Mouse (Mus musculus) embryonic facial prominence, embryonic 15.5 days (tissue): ENCODE measurements at regions not wholly inside any gene's neighbourhood (a gene's known extent, or its start where the extent isn't known, plus 50 kb on each side); places are given as distances from the start of the nearest gene placed in this dataset.

Source experiments
- ATAC-seq: fragments of 200-750 bp; cut with Nextera tagmentation; 2 replicates; pipeline ENCODE4 v1.8.0; 2017; ENCODE audit warnings: low read depth, moderate TSS enrichment; ENCODE audit not compliant: insufficient number of reproducible peaks, low FRiP score, low TSS enrichment
- H3K27ac ChIP-seq: fragments of 300-500 bp; sonication (generic); replicated peaks from 2 replicates; pipeline ENCODE4 v1.5.1; 2015; ENCODE audit warnings: mild to moderate bottlenecking, inconsistent platforms
- H3K27me3 ChIP-seq: fragments of 300-500 bp; sonication (generic); 2 replicates; pipeline ENCODE4 v1.6.1; 2015; ENCODE audit warnings: inconsistent platforms
- H3K36me3 ChIP-seq: fragments of 300-500 bp; sonication (generic); 2 replicates; pipeline ENCODE4 v1.6.1; 2015; ENCODE audit warnings: mild to moderate bottlenecking, inconsistent platforms
- H3K4me1 ChIP-seq: fragments of 300-500 bp; sonication (generic); 2 replicates; pipeline ENCODE4 v1.6.1; 2015; ENCODE audit warnings: inconsistent platforms
- H3K4me2 ChIP-seq: fragments of 300-500 bp; sonication (generic); replicated peaks from 2 replicates; pipeline ENCODE4 v1.6.1; 2015; ENCODE audit warnings: mild to moderate bottlenecking, inconsistent platforms
- H3K4me3 ChIP-seq: fragments of 300-500 bp; sonication (generic); replicated peaks from 2 replicates; pipeline ENCODE4 v1.5.1; 2015; ENCODE audit warnings: mild to moderate bottlenecking, inconsistent platforms
- H3K9ac ChIP-seq: fragments of 300-500 bp; sonication (generic); 2 replicates; pipeline ENCODE4 v1.6.1; 2015; ENCODE audit warnings: inconsistent platforms
- H3K9me3 ChIP-seq: fragments of 300-500 bp; sonication (generic); replicated peaks from 2 replicates; pipeline ENCODE4 v1.6.1; 2016; ENCODE audit warnings: inconsistent platforms
- WGBS: fragments of 180-500 bp; shearing (Covaris S2); methylation state at CpG from one replicate; pipeline ENCODE4 v1.1.7; 2015; 5-methylcytosine and 5-hydroxymethylcytosine counted together

GRCm38 (mm10) chr7:58310096-58310495 is 345.9 kb upstream of the Atp10a start:
- H3K27me3 ChIP-seq = no peaks in the 10 kb centered on the region
- no peaks in the 10 kb centered on the region for H3K4me1 ChIP-seq
- H3K4me3 ChIP-seq = no peak overlapping the region
- H3K36me3 ChIP-seq = no peaks in the 10 kb centered on the region
- no peaks in the 10 kb centered on the region for H3K9me3 ChIP-seq
- H3K27ac ChIP-seq = no peak overlapping the region
- ATAC-seq = no peak
- 73% methylated on average over 2 of the region's 2 CpGs for WGBS
- no peak overlapping the region for H3K4me2 ChIP-seq
- H3K9ac ChIP-seq = no peak overlapping the region

GRCm38 (mm10) chr7:58322381-58322780 is 333.6 kb upstream of the Atp10a start:
- Histone ChIP-seq H3K27me3 (no peaks in the 10 kb centered on the region), H3K9ac (no peak overlapping the region), H3K4me3 (no peak overlapping the region), H3K4me2 (no peak overlapping the region), H3K27ac (no peak overlapping the region), H3K36me3 (no peaks in the 10 kb centered on the region), H3K9me3 (no peaks in the 10 kb centered on the region), H3K4me1 (no peaks in the 10 kb centered on the region)
- WGBS = 47% methylated on average over 1 of the region's 1 CpGs
- ATAC-seq = no peak

GRCm38 (mm10) chr7:58367384-58367783 is 288.6 kb upstream of the Atp10a start:
- no peaks in the 10 kb centered on the region for H3K27me3 ChIP-seq
- no peaks in the 10 kb centered on the region for H3K36me3 ChIP-seq
- WGBS = 67% methylated on average over 1 of the region's 1 CpGs
- H3K4me1 ChIP-seq = no peaks in the 10 kb centered on the region
- no peak for ATAC-seq
- no peaks in the 10 kb centered on the region for H3K9me3 ChIP-seq
- H3K27ac ChIP-seq = no peak overlapping the region
- no peak overlapping the region for H3K4me2 ChIP-seq
- H3K4me3 ChIP-seq = no peak overlapping the region
- H3K9ac ChIP-seq = no peak overlapping the region

DNA sequence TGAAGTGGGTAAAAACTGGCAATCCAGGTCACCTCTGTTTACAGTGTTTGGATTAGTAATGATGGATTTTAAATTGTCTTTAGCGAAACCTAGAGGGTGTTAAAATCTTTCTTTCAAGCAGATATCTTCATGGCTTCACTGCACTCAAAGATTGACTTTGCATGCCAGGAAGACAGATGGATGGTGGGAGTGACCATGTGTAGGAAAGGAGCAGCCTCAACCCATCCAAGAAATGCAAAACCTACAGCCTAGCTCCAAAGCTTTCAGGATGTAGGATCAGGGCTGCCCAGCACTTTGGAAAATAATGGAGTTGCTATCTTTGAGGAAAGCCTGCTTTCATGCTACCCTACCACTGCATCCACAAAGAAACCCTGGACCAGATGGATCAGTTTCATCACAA is 272.6 kb upstream of the Atp10a start:
- WGBS = 71% methylated on average over 1 of the region's 1 CpGs
- no peak overlapping the region for H3K4me3 ChIP-seq
- no peaks in the 10 kb centered on the region for H3K36me3 ChIP-seq
- no peak overlapping the region for H3K9ac ChIP-seq
- no peaks in the 10 kb centered on the region for H3K9me3 ChIP-seq
- ATAC-seq = no peak
- H3K27me3 ChIP-seq = no peaks in the 10 kb centered on the region
- H3K4me1 ChIP-seq = no peaks in the 10 kb centered on the region
- H3K4me2 ChIP-seq = no peak overlapping the region
- H3K27ac ChIP-seq = no peak overlapping the region

DNA sequence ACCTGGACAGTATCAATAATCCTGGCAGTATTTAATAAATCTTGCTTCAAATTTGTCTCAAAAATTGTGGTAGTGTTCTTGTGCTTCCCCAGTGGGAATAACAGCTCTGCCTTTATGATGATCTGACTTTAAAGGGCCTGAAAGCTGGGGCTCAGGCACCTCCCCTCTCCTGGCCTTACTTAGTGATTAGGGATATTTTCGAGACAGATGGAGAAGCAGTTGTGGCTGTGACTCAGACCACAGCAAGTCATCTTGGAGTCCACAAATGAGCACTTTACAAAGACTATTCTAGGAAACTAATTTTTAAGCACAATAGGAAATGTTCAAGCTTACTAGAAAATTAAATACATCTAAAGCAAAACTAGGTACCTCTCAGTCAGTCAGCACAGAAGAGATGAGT is 267.6 kb upstream of the Atp10a start:
- no peaks in the 10 kb centered on the region for H3K4me1 ChIP-seq
- H3K27ac ChIP-seq = no peak overlapping the region
- H3K9ac ChIP-seq = no peak overlapping the region
- H3K36me3 ChIP-seq = no peaks in the 10 kb centered on the region
- no peak for ATAC-seq
- H3K27me3 ChIP-seq = no peaks in the 10 kb centered on the region
- WGBS = 49% methylated on average over 1 of the region's 1 CpGs
- no peak overlapping the region for H3K4me2 ChIP-seq
- H3K4me3 ChIP-seq = no peak overlapping the region
- no peaks in the 10 kb centered on the region for H3K9me3 ChIP-seq

DNA sequence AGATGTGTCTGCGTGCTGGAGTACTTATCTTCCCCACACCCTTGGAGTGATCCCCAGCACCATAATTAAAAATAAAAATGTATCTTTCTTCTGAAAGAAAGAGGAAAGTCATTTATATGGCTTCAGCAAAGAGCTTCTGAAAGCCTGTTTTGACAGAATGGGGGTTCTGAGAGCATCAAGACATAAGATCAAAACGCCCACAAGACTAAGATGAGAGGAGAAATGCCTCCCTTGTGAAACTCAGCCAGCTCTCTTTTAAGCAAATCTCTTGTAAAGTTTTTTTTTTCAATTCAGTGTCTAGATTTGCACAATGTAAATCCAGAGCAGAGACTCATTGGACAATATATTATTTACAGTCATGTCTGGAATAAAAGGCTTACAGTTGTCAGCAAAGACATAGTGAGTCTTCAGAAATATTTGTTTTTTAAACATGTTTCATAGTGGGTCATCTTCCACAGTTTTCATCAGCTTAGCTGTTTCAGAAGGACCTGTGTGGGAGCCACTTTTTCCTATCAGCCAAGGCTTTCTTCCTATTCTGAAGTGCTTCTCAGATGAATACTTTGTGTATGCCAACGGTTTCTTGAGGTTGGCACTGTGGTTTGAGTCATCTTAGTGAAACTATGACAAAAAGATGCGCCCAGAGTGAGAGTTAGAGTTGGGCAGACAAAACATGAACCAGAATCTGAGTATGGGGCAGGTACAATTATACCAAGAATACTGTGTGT is 263.4 kb upstream of the Atp10a start:
- H3K4me1 ChIP-seq = no peaks in the 10 kb centered on the region
- no peak overlapping the region for H3K4me3 ChIP-seq
- 69% methylated on average over 4 of the region's 4 CpGs for WGBS
- no peak for ATAC-seq
- H3K9ac ChIP-seq = no peak overlapping the region
- no peak overlapping the region for H3K4me2 ChIP-seq
- H3K27me3 ChIP-seq = no peaks in the 10 kb centered on the region
- no peaks in the 10 kb centered on the region for H3K36me3 ChIP-seq
- H3K27ac ChIP-seq = no peak overlapping the region
- no peaks in the 10 kb centered on the region for H3K9me3 ChIP-seq

DNA sequence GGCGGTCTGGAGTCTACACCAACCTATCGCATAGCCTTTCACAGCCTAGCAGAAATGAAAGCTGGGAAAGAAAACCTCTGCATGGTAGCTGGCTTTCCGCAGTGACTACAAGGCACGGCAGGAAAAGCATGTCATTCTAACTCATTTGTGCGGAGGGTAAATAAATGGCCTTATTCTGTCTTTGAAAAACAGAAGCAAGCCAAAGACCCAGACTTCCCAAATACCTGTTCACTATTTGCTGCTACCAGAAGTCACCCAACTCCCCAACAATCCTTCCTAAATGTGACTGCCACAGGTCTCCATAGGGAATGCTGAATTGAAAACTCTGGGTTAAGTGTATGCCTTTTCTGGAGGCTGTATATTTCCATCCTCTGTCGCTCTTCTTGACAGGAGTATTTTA is 258.0 kb upstream of the Atp10a start:
- H3K4me2 ChIP-seq = peak overlapping the region; percentile 53
- ATAC-seq = no peak
- no peaks in the 10 kb centered on the region for H3K27me3 ChIP-seq
- H3K4me3 ChIP-seq = peak overlapping the region; percentile 63
- H3K9ac ChIP-seq = no peak overlapping the region
- H3K4me1 ChIP-seq = peaks cover 10% of the 10 kb centered on the region; the same call in 1 of the 2 replicates
- no peaks in the 10 kb centered on the region for H3K9me3 ChIP-seq
- WGBS = 11% methylated on average over 6 of the region's 6 CpGs
- peak overlapping the region; percentile 87 for H3K27ac ChIP-seq
- H3K36me3 ChIP-seq = no peaks in the 10 kb centered on the region

- Histone ChIP-seq H3K4me3 (peak overlapping the region; percentile 63), H3K4me1 (peaks cover 10% of the 10 kb centered on the region; the same call in 1 of the 2 replicates), H3K27me3 (no peaks in the 10 kb centered on the region), H3K36me3 (no peaks in the 10 kb centered on the region), H3K9ac (peak overlapping the region; percentile 26; the same call in 1 of the 2 replicates), H3K27ac (peak overlapping the region; percentile 87), H3K4me2 (peak overlapping the region; percentile 53), H3K9me3 (no peaks in the 10 kb centered on the region)
- ATAC-seq = no peak
- under 1% methylated on average over 9 of the region's 9 CpGs for WGBS
Measured at GRCm38 (mm10) chr7:58398558-58399144, 257.3 kb upstream of the Atp10a start.

DNA sequence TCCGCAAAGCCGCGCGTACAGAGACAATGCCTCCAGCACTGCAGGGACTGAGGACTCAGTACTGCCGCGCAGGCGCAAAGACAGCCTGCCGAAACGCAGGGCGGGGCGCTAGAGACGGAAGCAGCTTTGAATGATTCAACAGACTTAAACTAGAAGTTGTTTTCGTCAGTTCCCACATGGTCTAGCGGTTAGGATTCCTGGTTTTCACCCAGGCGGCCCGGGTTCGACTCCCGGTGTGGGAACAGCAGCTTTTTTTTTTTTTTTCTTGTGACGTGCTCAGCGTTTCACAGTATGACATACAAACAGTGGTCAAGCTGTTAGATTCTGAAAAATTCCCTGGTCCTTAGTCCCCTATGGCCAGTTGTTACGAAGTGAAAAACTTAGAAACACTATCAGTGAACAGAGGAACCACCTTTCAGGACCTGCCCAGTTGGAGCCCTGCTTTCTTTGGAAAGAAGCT is 256.8 kb upstream of the Atp10a start:
- no peaks in the 10 kb centered on the region for H3K9me3 ChIP-seq
- peak; percentile 97 for ATAC-seq
- H3K4me3 ChIP-seq = peak overlapping the region; percentile 63
- no peaks in the 10 kb centered on the region for H3K27me3 ChIP-seq
- H3K4me2 ChIP-seq = peak overlapping the region; percentile 53
- peaks cover 10% of the 10 kb centered on the region; the same call in 1 of the 2 replicates for H3K4me1 ChIP-seq
- peak overlapping the region; percentile 42 for H3K9ac ChIP-seq
- H3K27ac ChIP-seq = peak overlapping the region; percentile 87
- 0% methylated on average over 21 of the region's 21 CpGs for WGBS
- no peaks in the 10 kb centered on the region for H3K36me3 ChIP-seq

- Histone ChIP-seq H3K9ac (peak overlapping the region; percentile 42), H3K9me3 (no peaks in the 10 kb centered on the region), H3K4me1 (peaks cover 10% of the 10 kb centered on the region; the same call in 1 of the 2 replicates), H3K4me3 (peak overlapping the region; percentile 63), H3K4me2 (peak overlapping the region; percentile 53), H3K27ac (peak overlapping the region; percentile 71), H3K36me3 (no peaks in the 10 kb centered on the region), H3K27me3 (no peaks in the 10 kb centered on the region)
- WGBS = 17% methylated on average over 5 of the region's 5 CpGs
- no peak for ATAC-seq
Measured at GRCm38 (mm10) chr7:58399651-58400050, 256.3 kb upstream of the Atp10a start.

- no peak overlapping the region for H3K27ac ChIP-seq
- no peaks in the 10 kb centered on the region for H3K9me3 ChIP-seq
- no peak overlapping the region for H3K9ac ChIP-seq
- no peak overlapping the region for H3K4me2 ChIP-seq
- no peaks in the 10 kb centered on the region for H3K36me3 ChIP-seq
- ATAC-seq = no peak
- no peaks in the 10 kb centered on the region for H3K27me3 ChIP-seq
- 73% methylated on average over 1 of the region's 1 CpGs for whole genome bisulfite sequencing
- no peak overlapping the region for H3K4me3 ChIP-seq
- H3K4me1 ChIP-seq = peaks cover 10% of the 10 kb centered on the region; the same call in 1 of the 2 replicates
Measured at GRCm38 (mm10) chr7:58400594-58400993, 255.4 kb upstream of the Atp10a start.
